Mouse (Mus musculus) regulatory T cell (primary cell): ENCODE results near the gene 1700088E04Rik.

ENCODE experiments used
- in situ Hi-C: fragments of 300-600 bp; cut with MboI, MseI; formaldehyde crosslinking; loops from one replicate; pipeline ENCODE4 v1.15.1; 2025; ENCODE audit warnings: high pct_unique_total_duplicates

Gene 1700088E04Rik

GRCm38 (mm10) chr15:79133191-79133661 lies 7.8 kb downstream of the 1700088E04Rik start:
- in situ Hi-C loops = no loop called here

DNA sequence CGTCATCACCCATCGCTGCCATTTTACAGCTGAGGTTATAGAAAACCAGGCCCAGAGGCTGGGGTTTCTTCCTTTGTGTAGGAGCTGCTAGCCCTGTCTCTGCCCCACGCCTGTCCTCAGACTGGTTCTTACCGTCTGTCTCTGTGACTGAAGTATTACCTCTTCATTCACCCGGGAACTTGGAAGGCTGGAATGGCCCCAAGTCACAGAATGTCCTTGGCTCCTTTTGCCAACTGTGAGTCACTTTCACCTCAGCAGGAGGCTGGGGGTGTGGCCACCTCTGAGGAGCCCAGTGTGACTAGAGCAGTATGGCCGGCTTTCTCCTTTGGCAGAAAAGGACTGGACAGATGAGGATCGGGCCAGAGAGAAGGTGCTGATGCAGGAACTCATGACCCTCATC lies 9.6 kb downstream of the 1700088E04Rik start:
- in situ Hi-C loops = no loop called here

GRCm38 (mm10) chr15:79130782-79131181 lies 10.3 kb downstream of the 1700088E04Rik start:
- in situ Hi-C loops = no loop called here

GRCm38 (mm10) chr15:79129311-79129710 lies 11.7 kb downstream of the 1700088E04Rik start:
- in situ Hi-C loops = no loop called here

GRCm38 (mm10) chr15:79128208-79128607 lies 12.8 kb downstream of the 1700088E04Rik start:
- in situ Hi-C loops = no loop called here

GRCm38 (mm10) chr15:79127101-79127500 lies 14.0 kb downstream of the 1700088E04Rik start:
- in situ Hi-C loops = no loop called here

DNA sequence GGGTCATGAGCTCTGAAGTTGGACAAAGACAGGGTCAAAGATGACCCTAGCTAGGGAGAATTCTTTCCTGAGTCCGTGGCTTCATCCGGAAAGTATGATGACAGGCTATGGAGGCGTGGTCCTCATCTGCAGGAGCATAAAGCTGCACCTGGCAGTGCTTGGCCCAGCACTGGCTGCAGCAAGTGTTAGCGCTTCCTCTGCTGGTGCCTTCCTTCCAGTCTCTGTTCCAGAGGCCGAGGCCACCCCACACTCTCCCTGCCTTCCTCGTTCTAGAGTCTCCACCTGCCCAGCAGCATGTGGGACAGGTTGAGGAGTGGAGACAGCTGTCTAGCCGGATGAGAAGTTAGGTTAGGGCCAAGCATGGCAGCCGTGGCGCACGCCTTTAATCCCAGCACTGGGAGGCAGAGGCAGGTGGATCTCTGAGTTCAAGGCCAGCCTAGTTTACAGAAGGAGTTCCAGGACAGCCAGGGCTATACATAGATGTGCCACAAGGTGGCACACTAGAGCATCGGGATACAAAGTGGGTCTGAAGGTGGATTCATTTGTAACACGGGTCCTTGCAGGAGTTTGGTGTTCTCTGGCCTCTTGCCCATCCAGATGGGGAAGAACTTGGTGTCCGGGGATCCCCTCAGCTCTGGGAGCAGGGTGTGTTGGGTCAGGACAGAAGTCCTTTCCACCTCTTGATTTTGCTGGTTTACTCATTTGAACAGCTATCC lies 14.7 kb downstream of the 1700088E04Rik start:
- in situ Hi-C loops = no loop called here

DNA sequence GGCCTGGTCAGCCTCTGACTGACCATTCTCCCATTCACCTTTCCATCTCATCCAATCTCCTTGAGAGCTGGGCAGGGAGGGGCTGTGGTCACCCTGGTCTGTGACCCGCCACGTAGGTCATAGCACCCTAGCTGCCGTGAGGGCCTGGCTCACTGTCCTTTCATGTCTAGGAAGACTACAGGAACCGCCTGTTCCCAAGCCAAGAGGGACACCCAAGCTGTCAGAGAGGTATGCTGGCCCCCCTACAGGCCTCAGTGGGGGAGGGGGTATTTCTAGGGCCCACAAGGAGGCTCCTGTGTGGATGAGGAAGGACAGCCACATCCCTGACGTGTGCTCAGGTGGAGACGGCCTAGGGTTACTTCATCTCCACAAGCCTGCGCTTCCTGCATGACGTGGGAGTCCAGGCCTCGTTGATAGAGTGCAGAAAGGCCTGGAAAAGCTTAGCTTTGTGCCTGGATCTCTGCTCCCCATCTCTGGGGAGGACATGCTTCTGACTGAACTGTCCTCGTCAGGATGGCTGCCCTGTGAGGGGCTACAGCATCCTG lies 16.6 kb downstream of the 1700088E04Rik start:
- in situ Hi-C loops = no loop called here

GRCm38 (mm10) chr15:79123751-79124150 lies 17.3 kb downstream of the 1700088E04Rik start:
- in situ Hi-C loops = no loop called here

GRCm38 (mm10) chr15:79122546-79122945 lies 18.5 kb downstream of the 1700088E04Rik start:
- in situ Hi-C loops = no loop called here

DNA sequence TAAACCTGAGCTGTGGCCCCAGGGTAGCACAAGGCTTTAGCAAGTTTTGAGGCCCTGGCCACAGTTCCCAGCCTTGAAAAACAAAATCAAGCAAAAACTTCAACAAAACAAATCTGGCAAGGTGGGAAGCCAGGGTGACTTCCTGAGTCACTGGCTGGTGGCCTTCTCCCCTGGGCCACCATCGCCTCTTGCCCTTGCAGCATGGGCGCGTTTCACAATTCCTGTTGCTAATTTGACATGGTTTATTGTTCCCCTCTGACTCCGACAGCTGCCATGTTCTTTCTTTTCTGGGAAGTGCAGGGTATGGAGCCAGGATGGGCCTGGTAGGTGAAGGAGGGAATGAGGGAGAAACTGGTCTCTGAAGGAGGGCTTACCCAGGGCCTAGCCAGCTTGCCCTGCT lies 18.9 kb downstream of the 1700088E04Rik start:
- in situ Hi-C loops = no loop called here

- in situ Hi-C loops = no loop called here
These were observed 21.6 kb downstream of the 1700088E04Rik start for GRCm38 (mm10) chr15:79119491-79119890.

DNA sequence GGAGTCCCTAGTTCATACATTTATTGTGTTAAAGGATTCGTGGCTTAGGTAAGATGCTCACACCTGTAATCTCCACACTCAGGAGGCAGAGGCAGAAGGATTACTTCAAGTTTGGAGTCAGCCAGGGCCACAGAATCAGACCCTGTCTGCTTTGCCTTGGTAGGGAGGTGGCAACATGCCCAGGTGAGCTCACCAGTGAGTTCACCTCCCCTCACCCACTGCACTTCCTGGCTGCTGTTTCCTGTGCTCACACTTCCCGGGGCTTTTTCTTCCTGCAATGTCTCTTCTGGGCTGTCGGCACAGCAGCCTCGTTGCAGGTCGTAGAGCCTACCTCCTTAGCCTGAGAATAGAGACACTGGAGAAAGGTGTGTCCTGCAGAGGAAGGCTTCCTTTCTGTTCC lies 25.8 kb downstream of the 1700088E04Rik start:
- in situ Hi-C loops = no loop called here

- in situ Hi-C loops = no loop called here
These were observed 29.3 kb downstream of the 1700088E04Rik start for GRCm38 (mm10) chr15:79111774-79112173.

DNA sequence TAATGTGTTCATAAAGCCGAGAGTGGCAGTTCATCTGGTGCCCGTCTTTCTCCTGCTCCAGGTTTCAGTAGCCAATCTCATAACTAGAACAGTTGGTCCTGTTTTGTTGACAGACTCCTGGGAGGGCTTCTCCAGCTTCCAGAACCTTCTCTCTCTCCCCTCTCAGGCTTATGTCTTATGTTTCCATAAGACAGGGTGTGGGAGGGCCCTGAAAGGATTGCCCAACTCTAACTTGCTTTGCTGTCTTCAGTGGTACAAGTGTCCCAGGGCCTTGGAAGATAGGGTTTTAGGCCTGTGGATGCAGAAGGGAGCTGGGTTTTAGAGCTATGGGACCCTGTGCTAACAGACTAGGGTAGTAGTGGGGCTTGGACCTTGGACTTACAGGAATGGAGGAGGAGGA lies 30.5 kb downstream of the 1700088E04Rik start:
- in situ Hi-C loops = no loop called here

GRCm38 (mm10) chr15:79110031-79110430 lies 31.0 kb downstream of the 1700088E04Rik start:
- in situ Hi-C loops = no loop called here

GRCm38 (mm10) chr15:79109321-79109934 lies 31.6 kb downstream of the 1700088E04Rik start:
- in situ Hi-C loops = no loop called here

GRCm38 (mm10) chr15:79108421-79109320 lies 32.4 kb downstream of the 1700088E04Rik start, which contains the start of gene Micall1:
Gene Micall1 (plus strand): TSS chr15:79108898.
- in situ Hi-C loops = no loop called here

DNA sequence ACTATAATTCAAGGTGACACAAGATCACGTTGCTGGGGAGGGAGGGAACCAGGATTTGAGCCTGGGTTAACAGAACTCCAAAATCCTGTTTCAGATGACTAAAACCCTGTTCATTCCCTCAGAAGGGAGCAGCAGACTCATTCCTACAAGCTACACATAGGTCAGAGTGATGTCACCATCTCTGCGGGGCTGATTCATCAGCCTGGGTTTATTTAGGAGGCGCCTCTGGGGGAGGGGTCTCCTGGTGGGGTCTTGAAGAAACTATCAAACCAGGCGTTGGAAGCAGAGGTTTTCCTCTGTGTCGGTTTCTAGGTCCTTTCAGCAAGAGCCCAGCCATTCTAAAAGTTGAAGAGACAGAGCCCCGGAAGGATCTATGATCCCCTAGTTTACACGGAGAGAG lies 33.1 kb downstream of the 1700088E04Rik start:
- in situ Hi-C loops = no loop called here

GRCm38 (mm10) chr15:79105804-79106203 lies 35.2 kb downstream of the 1700088E04Rik start:
- in situ Hi-C loops = no loop called here

DNA sequence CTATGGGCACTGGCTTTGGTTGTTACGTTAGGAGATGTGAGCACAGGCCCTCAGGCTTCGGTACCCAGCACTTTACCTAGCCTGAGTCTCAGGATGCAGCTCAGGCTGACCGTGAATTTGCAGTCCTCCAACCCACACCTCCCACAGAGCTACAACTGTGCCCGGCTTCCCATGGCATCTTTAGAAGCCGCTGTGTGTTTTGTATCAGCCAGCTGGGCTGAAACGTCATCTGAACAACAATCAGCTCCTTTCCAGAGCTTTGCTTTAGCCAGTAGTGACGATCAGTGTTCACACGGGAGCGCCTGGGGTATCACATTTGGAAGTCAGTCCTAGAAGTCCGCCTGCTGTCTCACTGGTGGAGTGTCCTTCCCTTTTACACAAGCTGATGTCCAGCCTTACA lies 37.8 kb downstream of the 1700088E04Rik start:
- in situ Hi-C loops = no loop called here

DNA sequence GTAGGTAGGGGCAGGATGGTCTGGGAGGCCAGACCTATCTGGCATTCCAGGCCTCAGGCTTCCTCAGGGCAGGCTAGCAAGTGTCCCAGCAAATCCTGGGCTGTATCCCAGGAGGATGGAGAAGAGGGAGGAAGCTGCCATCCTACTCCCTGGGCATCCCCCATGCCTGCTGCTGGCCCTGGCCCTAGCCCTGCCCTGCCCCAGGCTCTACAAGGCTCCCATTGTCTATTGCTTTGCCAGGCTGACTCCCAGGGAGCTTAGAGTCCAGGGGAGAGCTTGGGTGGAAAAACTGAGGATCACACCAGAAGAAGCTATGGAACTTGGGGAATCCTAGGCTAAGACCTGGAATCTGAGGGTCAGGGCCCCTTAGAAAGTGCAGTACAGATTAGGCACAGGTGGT lies 39.5 kb downstream of the 1700088E04Rik start:
- in situ Hi-C loops = no loop called here
